Mouse (Mus musculus) embryonic fibroblast, embryonic 13.5 days (primary cell): ENCODE results near the gene Masp2.

ENCODE experiments used
- CTCF ChIP-seq: IDR thresholded peaks from 2 replicates; pipeline ENCODE4 v1.5.1; 2011; ENCODE audit warnings: mild to moderate bottlenecking, control low read depth, low read length, moderate library complexity, borderline replicate concordance; ENCODE audit not compliant: insufficient read depth
- POLR2A ChIP-seq: IDR thresholded peaks from 2 replicates; pipeline ENCODE4 v1.6.1; 2011; ENCODE audit warnings: low read depth, mild to moderate bottlenecking, control low read depth, low read length, moderate library complexity

DNA sequence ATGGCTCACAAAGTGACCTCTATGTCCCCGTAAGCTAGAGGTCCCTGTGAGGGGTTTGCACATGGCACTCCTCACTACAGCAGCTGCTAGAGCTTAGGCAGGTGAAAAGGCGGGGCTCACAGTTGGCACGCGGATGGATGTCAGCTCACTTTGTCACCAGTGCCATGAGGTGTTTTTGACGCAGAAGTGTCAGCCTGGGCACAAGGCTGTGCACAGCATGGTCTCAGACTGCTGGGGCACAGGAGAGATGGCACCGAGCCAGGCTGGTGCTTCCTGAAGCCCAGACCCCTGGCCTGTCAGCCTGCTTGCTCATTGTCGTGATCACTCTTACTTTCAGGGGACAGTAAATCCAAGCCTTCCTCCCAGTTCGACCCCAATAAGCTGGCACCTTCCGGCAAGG lies 21.6 kb upstream of the Masp2 start:
- TF ChIP-seq POLR2A (no peak), CTCF (no peak)
